Mouse (Mus musculus) CH12.LX (cell line): ENCODE data around the gene Ttc21b. TPM values are rescaled to one million over a fixed set of nuclear protein-coding genes. Genes with fewer than 3 reads are reported as not detected.

ENCODE experiments used
- DNase-seq: peaks from one replicate; pipeline ENCODE4 v3.0.0-alpha.2; 2013; ENCODE audit errors: extremely low read depth
- H3K27ac ChIP-seq: 2 replicates; pipeline ENCODE4 v1.5.1; 2012; ENCODE audit warnings: low read depth, mild to moderate bottlenecking, control low read depth, moderate library complexity; ENCODE audit not compliant: insufficient read depth
- H3K27me3 ChIP-seq: replicated peaks from 2 replicates; pipeline ENCODE3; 2012; ENCODE audit warnings: inconsistent platforms
- H3K36me3 ChIP-seq, 2 experiments: replicated peaks in 1 of 2; 2 replicates each; pipeline versions ENCODE3 to v1.6.1; 2012; ENCODE audit warnings: inconsistent platforms in 1 of 2, low read length in 1 of 2, mild to moderate bottlenecking in 1 of 2, mixed read lengths in 1 of 2, moderate library complexity in 1 of 2; ENCODE audit not compliant: control insufficient read depth in 1 of 2, insufficient read depth in 1 of 2
- H3K4me1 ChIP-seq, 2 experiments: 2 replicates each; pipeline ENCODE4 v1.6.1; 2012; ENCODE audit warnings: inconsistent platforms in 1 of 2, moderate library complexity in 1 of 2; ENCODE audit not compliant: insufficient read depth in 2 of 2, control insufficient read depth in 1 of 2
- H3K4me2 ChIP-seq: 2 replicates; pipeline ENCODE4 v1.6.1; 2012; ENCODE audit warnings: low read depth, mild to moderate bottlenecking, control low read depth; ENCODE audit not compliant: poor library complexity, insufficient read depth, severe bottlenecking
- H3K4me3 ChIP-seq, 3 experiments: fragments of 150-350 bp in 1 of 3; sonication (generic) in 1 of 3; replicated peaks in 1 of 3; 2 replicates each; pipeline versions ENCODE3 to v1.5.1; 2011 to 2012; ENCODE audit warnings: low read depth in 2 of 3, low read length in 2 of 3, mild to moderate bottlenecking in 2 of 3, moderate library complexity in 2 of 3, control low read depth in 1 of 3, improper control_type of control experiment in 1 of 3, inconsistent platforms in 1 of 3, mixed read lengths in 1 of 3; ENCODE audit not compliant: poor library complexity in 1 of 3
- H3K79me2 ChIP-seq: replicated peaks from 2 replicates; pipeline ENCODE4 v1.6.1; 2012; ENCODE audit warnings: mild to moderate bottlenecking, moderate library complexity; ENCODE audit not compliant: control insufficient read depth, poor library complexity, insufficient read depth, severe bottlenecking; ENCODE audit errors: extremely low read depth
- H3K9ac ChIP-seq: 2 replicates; pipeline ENCODE4 v1.6.1; 2012; ENCODE audit warnings: low read depth, mild to moderate bottlenecking, control low read depth, moderate library complexity; ENCODE audit not compliant: insufficient read depth
- H3K9me3 ChIP-seq: replicated peaks from 2 replicates; pipeline ENCODE3; 2012; ENCODE audit warnings: low read length, inconsistent platforms, mixed read lengths
- CTCF ChIP-seq, 2 experiments: IDR thresholded peaks in 1 of 2; conservative IDR thresholded peaks in 1 of 2; 2 replicates each; pipeline ENCODE4 v1.5.1; 2011 to 2012; ENCODE audit warnings: low read depth in 2 of 2, low read length in 2 of 2, improper control_type of control experiment in 1 of 2, inconsistent platforms in 1 of 2, mild to moderate bottlenecking in 1 of 2, moderate library complexity in 1 of 2
- E2F4 ChIP-seq: IDR thresholded peaks from 2 replicates; pipeline ENCODE4 v1.6.1; 2011; ENCODE audit warnings: low read depth, low read length, improper control_type of control experiment; ENCODE audit not compliant: insufficient replicate concordance
- ELF1 ChIP-seq: IDR thresholded peaks from 2 replicates; pipeline ENCODE4 v1.6.1; 2014; ENCODE audit warnings: low read depth, mild to moderate bottlenecking, inconsistent platforms, low read length, improper control_type of control experiment
- GABPA ChIP-seq: IDR thresholded peaks from 2 replicates; pipeline ENCODE4 v1.6.1; 2012; ENCODE audit warnings: low read depth, low read length, improper control_type of control experiment, inconsistent platforms; ENCODE audit not compliant: insufficient replicate concordance
- HCFC1 ChIP-seq: IDR thresholded peaks from 2 replicates; pipeline ENCODE4 v1.6.1; 2012; ENCODE audit warnings: low read depth, mild to moderate bottlenecking, inconsistent platforms, low read length, improper control_type of control experiment
- KAT2A ChIP-seq: IDR thresholded peaks from 2 replicates; pipeline ENCODE4 v1.6.1; 2012; ENCODE audit warnings: low read length, improper control_type of control experiment, inconsistent platforms; ENCODE audit not compliant: insufficient replicate concordance
- MAZ ChIP-seq: IDR thresholded peaks from 2 replicates; pipeline ENCODE4 v1.6.1; 2012; ENCODE audit warnings: low read depth, mild to moderate bottlenecking, inconsistent platforms, low read length, improper control_type of control experiment, moderate library complexity
- MEF2A ChIP-seq: IDR thresholded peaks from 2 replicates; pipeline ENCODE4 v1.6.1; 2014; ENCODE audit warnings: low read depth, mild to moderate bottlenecking, inconsistent platforms, low read length, improper control_type of control experiment, borderline replicate concordance
- NELFE ChIP-seq: IDR thresholded peaks from 2 replicates; pipeline ENCODE4 v1.6.1; 2011; ENCODE audit warnings: low read depth, low read length, improper control_type of control experiment
- NRF1 ChIP-seq: IDR thresholded peaks from 2 replicates; pipeline ENCODE4 v1.6.1; 2014; ENCODE audit warnings: low read depth, mild to moderate bottlenecking, inconsistent platforms, low read length, improper control_type of control experiment, moderate library complexity
- POLR2A ChIP-seq: IDR thresholded peaks from 2 replicates; pipeline ENCODE4 v1.6.1; 2011; ENCODE audit warnings: low read depth, mild to moderate bottlenecking, improper control_type of control experiment, low read length
- RAD21 ChIP-seq: IDR thresholded peaks from 2 replicates; pipeline ENCODE4 v1.6.1; 2011; ENCODE audit warnings: low read depth, mild to moderate bottlenecking, low read length, improper control_type of control experiment, moderate library complexity
- SMC3 ChIP-seq: IDR thresholded peaks from 2 replicates; pipeline ENCODE4 v1.6.1; 2011; ENCODE audit warnings: low read depth, low read length, improper control_type of control experiment
- TBP ChIP-seq: conservative IDR thresholded peaks from 2 replicates; pipeline ENCODE4 v1.6.1; 2011; ENCODE audit warnings: low read depth, low read length, improper control_type of control experiment
- TCF12 ChIP-seq: IDR thresholded peaks from 2 replicates; pipeline ENCODE4 v1.6.1; 2014; ENCODE audit warnings: low read depth, mild to moderate bottlenecking, inconsistent platforms, low read length, improper control_type of control experiment
- dilution Hi-C: fragments of 300-500 bp; cut with MboI; formaldehyde crosslinking; loops from 2 replicates; pipeline ENCODE4 v1.14.3; 2020; ENCODE audit warnings: low sequenced_read_pairs; ENCODE audit not compliant: extremely low pct_unique_long_range_greater_than_20kb, extremely low pct_ligation_motif_present
- in situ Hi-C: fragments of 300-500 bp; cut with MboI; formaldehyde crosslinking; loops from 3 replicates; pipeline ENCODE4 v1.14.3; 2019; ENCODE audit warnings: low sequenced_read_pairs, low pct_ligation_motif_present, low pct_unique_long_range_greater_than_20kb, mixed read lengths
- polyA plus RNA-seq: library from polyadenylated mRNA; unstranded; fragments of >175 nt; gene quantifications from 2 replicates; pipeline ENCODE4 v1.2.1, GENCODE M21; 2012; ENCODE audit warnings: low read depth; ENCODE audit not compliant: insufficient read length
- total RNA-seq, 2 experiments: library from RNA; depleted of rRNA; stranded (reverse); fragments of 300-350 nt in 1 of 2; fragments of >200 nt in 1 of 2; gene quantifications; 2 replicates each; pipeline ENCODE4 v1.2.3; 2012 to 2014

Ttc21b gene
- total and polyA plus RNA-seq, 3 experiments: not detected

GRCm38 (mm10) chr2:66184431-66185164 lies 71.8 kb downstream of the Ttc21b start:
- Histone ChIP-seq H3K9me3 (peaks cover 19% of the 10 kb centered on the region), H3K4me3 (no peak overlapping the region), H3K27ac (no peak overlapping the region), H3K36me3 (no peaks in the 10 kb centered on the region), H3K27me3 (no peaks in the 10 kb centered on the region), H3K79me2 (no peaks in the 10 kb centered on the region), H3K9ac (no peak overlapping the region), H3K4me1 (no peaks in the 10 kb centered on the region), H3K4me2 (no peak overlapping the region)
- in situ Hi-C loops (no loop called here), dilution Hi-C loops (no loop called here)
- no peak for DNase-seq
- TF ChIP-seq HCFC1 (no peak), SMC3 (peak; percentile 40), MAZ (no peak), CTCF (conservative IDR thresholded peaks at IDR 0.05 in 1 of 2, IDR thresholded peaks at IDR 0.05 in 1 of 2; ENCODE audit: low read depth in 2 of 2, low read length in 2 of 2) (peak in 1 of 2 experiments; percentile 45; a peak in 2 of 4 replicates), NRF1 (no peak), RAD21 (peak; percentile 54), KAT2A (no peak), TCF12 (no peak)

GRCm38 (mm10) chr2:66180293-66180692 lies 76.1 kb downstream of the Ttc21b start:
- dilution Hi-C loops: no loop called here
- in situ Hi-C loops: no loop called here

GRCm38 (mm10) chr2:66179782-66180181 lies 76.6 kb downstream of the Ttc21b start:
- no peaks in the 10 kb centered on the region for H3K27me3 ChIP-seq
- in situ Hi-C loops (no loop called here), dilution Hi-C loops (no loop called here)

More at GRCm38 (mm10) chr2:66180293-66180692, 76.1 kb downstream of the Ttc21b start:
- Histone ChIP-seq H3K4me1 (no peaks in the 10 kb centered on the region), H3K4me3 (no peak overlapping the region), H3K9me3 (peaks cover 16% of the 10 kb centered on the region), H3K27ac (no peak overlapping the region), H3K27me3 (no peaks in the 10 kb centered on the region), H3K36me3 (no peaks in the 10 kb centered on the region), H3K79me2 (no peaks in the 10 kb centered on the region), H3K9ac (no peak overlapping the region), H3K4me2 (no peak overlapping the region)
- DNase-seq: no peak
- no peak for TF ChIP-seq MEF2A
- TF ChIP-seq ELF1: no peak
- TF ChIP-seq POLR2A: no peak
- TF ChIP-seq E2F4: no peak
- TF ChIP-seq GABPA: no peak
- TF ChIP-seq, all 38 proteins: peak for 0

More at GRCm38 (mm10) chr2:66179782-66180181, 76.6 kb downstream of the Ttc21b start:
- Histone ChIP-seq H3K9ac (no peak overlapping the region), H3K27ac (no peak overlapping the region), H3K36me3 (no peaks in the 10 kb centered on the region), H3K4me2 (no peak overlapping the region), H3K79me2 (no peaks in the 10 kb centered on the region), H3K4me1 (no peaks in the 10 kb centered on the region), H3K9me3 (peaks cover 16% of the 10 kb centered on the region), H3K4me3 (no peak overlapping the region)
- TF ChIP-seq TBP: no peak
- no peak for TF ChIP-seq NELFE
- DNase-seq: no peak
